Mouse (Mus musculus): ENCODE data around the gene Tff2. TPM values are rescaled to one million over a fixed set of nuclear protein-coding genes. Genes with fewer than 3 reads are reported as not detected.

Tff2 gene
- total and polyA plus RNA-seq, 3 experiments: not detected

DNA sequence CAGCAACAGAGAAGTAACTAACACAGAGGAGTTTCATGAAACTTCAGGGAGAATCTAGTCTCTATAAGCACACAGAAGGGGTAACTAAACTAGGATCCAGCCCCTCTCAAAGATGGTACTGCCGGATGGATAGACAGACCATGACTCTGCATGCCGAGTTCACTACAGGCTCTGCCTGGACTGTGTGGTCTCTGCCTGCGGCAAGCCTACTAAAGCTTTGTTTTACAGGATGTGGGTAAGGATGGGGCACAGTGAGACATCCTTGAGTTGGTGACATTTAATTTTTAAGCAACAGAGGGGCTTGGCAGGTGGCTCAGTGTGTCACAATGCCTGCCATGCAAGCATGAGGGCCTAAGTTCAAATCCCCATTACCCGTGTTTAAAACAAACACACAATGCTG is 32.2 kb upstream of the Tff2 start:
- 0 out of 4 replicates have a peak, but pooled peaks cover 0 to 2% of the 10 kb centered on the region in 2 experiments for H3K4me1 ChIP-seq (ENCODE audit: control insufficient read depth in 1 of 2, insufficient read depth in 2 of 2, low read length in 2 of 2)
- no peak for DNase-seq (ENCODE audit: low read depth, low spot score)
- no peaks in the 10 kb centered on the region; a peak in 3 of 4 replicates for H3K27me3 ChIP-seq (ENCODE audit: control insufficient read depth in 1 of 2, insufficient read depth in 2 of 2, low read length in 2 of 2)
- TF ChIP-seq POLR2AphosphoS2 (IDR thresholded peaks at IDR 0.05; ENCODE audit: low read length) (no peak), MEF2A (IDR thresholded peaks at IDR 0.05; ENCODE audit: extremely low read depth, insufficient replicate concordance, low read depth, low read length, poor library complexity, severe bottlenecking) (no peak), ZNF384 (IDR thresholded peaks at IDR 0.05; ENCODE audit: low read depth, low read length) (no peak), RAD21 (IDR thresholded peaks at IDR 0.05; ENCODE audit: low read depth, low read length) (no peak), EP300 (IDR thresholded peaks at IDR 0.05; ENCODE audit: low read depth in 1 of 2, low read length in 2 of 2) (no peak), MYC (IDR thresholded peaks at IDR 0.05; ENCODE audit: low read depth, low read length) (no peak), POLR2A (IDR thresholded peaks at IDR 0.05; ENCODE audit: control insufficient read depth in 1 of 2, insufficient read depth in 1 of 2, low read depth in 1 of 2, low read length in 2 of 2, poor library complexity in 1 of 2) (no peak), GABPA (IDR thresholded peaks at IDR 0.05; ENCODE audit: low read depth, low read length) (no peak), TAL1 (IDR thresholded peaks at IDR 0.05; ENCODE audit: low read length) (no peak), TCF12 (IDR thresholded peaks at IDR 0.05; ENCODE audit: low read depth, low read length) (no peak)
- H3K27ac ChIP-seq (ENCODE audit: control insufficient read depth, low read depth, low read length): no peak overlapping the region
- no peak overlapping the region for H3K9ac ChIP-seq (ENCODE audit: control insufficient read depth, low read depth, low read length, poor library complexity, severe bottlenecking)
- no peaks in the 10 kb centered on the region for H3K9me3 ChIP-seq (replicated peaks; ENCODE audit: insufficient read depth, low read length)
- no peaks in the 10 kb centered on the region for H3K79me2 ChIP-seq (ENCODE audit: control insufficient read depth, insufficient read depth, low read length, poor library complexity)
- no peaks in the 10 kb centered on the region for H3K36me3 ChIP-seq (ENCODE audit: control insufficient read depth in 1 of 2, insufficient read depth in 2 of 2, low read length in 2 of 2)
- H3K4me3 ChIP-seq (ENCODE audit: control insufficient read depth in 1 of 2, insufficient read depth in 1 of 2, low read depth in 2 of 2, low read length in 2 of 2): no peak overlapping the region

DNA sequence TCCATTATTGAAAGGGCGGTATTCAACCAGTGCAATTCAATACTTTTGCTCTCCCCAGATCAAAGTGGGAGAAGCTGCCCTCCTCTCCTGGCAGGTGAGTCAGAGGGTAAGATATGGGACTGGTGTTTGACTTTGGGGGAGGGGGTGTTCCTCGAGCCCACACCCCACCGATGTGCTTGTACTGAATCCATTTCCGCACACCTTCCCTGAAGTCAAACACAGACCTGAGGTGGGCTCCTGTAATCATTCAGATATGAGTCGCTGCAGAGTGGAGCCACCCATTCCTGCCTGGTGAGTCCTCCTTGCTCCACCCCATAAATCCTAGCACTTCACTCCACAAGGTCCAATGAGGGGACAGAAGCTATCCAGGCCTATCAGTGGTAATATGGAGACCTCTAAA is 25.7 kb upstream of the Tff2 start:
- H3K27me3 ChIP-seq (ENCODE audit: control insufficient read depth in 1 of 2, insufficient read depth in 2 of 2, low read length in 2 of 2): peaks cover 2 to 4% of the 10 kb centered on the region in 2 experiments
- H3K4me1 ChIP-seq (ENCODE audit: control insufficient read depth in 1 of 2, insufficient read depth in 2 of 2, low read length in 2 of 2): no peaks in the 10 kb centered on the region
- no peaks in the 10 kb centered on the region for H3K36me3 ChIP-seq (ENCODE audit: control insufficient read depth in 1 of 2, insufficient read depth in 2 of 2, low read length in 2 of 2)
- no peak for TF ChIP-seq NRF1 (IDR thresholded peaks at IDR 0.05; ENCODE audit: insufficient read depth, low read depth, low read length, poor library complexity, severe bottlenecking)
- TF ChIP-seq MYB (IDR thresholded peaks at IDR 0.05; ENCODE audit: low read depth, low read length): no peak
- TF ChIP-seq GATA1 (IDR thresholded peaks at IDR 0.05; ENCODE audit: low read depth, low read length): no peak
- TF ChIP-seq TCF12 (IDR thresholded peaks at IDR 0.05; ENCODE audit: low read depth, low read length): no peak
- no peak for TF ChIP-seq MXI1 (IDR thresholded peaks at IDR 0.05; ENCODE audit: low read depth, low read length)
- TF ChIP-seq MAFK (IDR thresholded peaks at IDR 0.05; ENCODE audit: borderline replicate concordance, low read depth, low read length): no peak
- TF ChIP-seq ETS1 (IDR thresholded peaks at IDR 0.05; ENCODE audit: low read depth, low read length): no peak
- no peak overlapping the region for H3K4me3 ChIP-seq (ENCODE audit: control insufficient read depth in 1 of 2, insufficient read depth in 1 of 2, low read depth in 2 of 2, low read length in 2 of 2)
- H3K9me3 ChIP-seq (replicated peaks; ENCODE audit: insufficient read depth, low read length): no peaks in the 10 kb centered on the region
- H3K79me2 ChIP-seq (ENCODE audit: control insufficient read depth, insufficient read depth, low read length, poor library complexity): no peaks in the 10 kb centered on the region
- no peak overlapping the region for H3K9ac ChIP-seq (ENCODE audit: control insufficient read depth, low read depth, low read length, poor library complexity, severe bottlenecking)
- DNase-seq (ENCODE audit: low read depth, low spot score): no peak
- H3K27ac ChIP-seq (ENCODE audit: control insufficient read depth, low read depth, low read length): no peak overlapping the region
